Mouse (Mus musculus) ovary, postnatal 36 days (tissue): Measurements from ENCODE around the gene Kat6b.

Experiments used
- DNase-seq: peaks from one replicate; pipeline ENCODE4 v3.0.0; 2022; ENCODE audit warnings: low spot score, mixed read lengths

Gene Kat6b

DNA sequence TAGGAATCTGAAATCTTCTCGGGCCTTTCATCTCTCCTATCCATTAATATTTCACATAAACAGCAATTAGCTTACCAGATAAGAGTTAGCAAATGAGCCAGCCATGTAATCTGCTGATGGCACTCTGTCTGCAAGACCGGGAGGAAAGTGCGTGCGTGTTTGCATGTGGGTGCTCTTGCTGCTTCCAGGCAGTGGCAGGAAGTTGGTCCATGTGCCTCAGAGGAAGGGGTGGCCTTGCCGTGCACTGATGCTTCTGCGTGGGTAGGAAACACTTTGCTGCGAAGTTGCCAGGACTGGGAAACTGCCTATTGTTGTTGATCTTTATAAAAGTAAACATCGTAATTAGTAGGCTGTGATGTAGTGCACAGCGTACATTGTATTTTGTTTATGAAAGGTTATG, 42.0 kb downstream of the Kat6b start:
- DNase-seq, result no peak

- no peak for DNase-seq
These were observed 42.7 kb downstream of the Kat6b start for GRCm38 (mm10) chr14:21523851-21524441.

- no peak for DNase-seq
These were observed 44.4 kb downstream of the Kat6b start for GRCm38 (mm10) chr14:21525674-21526073.

- no peak for DNase-seq
These were observed 52.3 kb downstream of the Kat6b start for GRCm38 (mm10) chr14:21533566-21533965.

DNA sequence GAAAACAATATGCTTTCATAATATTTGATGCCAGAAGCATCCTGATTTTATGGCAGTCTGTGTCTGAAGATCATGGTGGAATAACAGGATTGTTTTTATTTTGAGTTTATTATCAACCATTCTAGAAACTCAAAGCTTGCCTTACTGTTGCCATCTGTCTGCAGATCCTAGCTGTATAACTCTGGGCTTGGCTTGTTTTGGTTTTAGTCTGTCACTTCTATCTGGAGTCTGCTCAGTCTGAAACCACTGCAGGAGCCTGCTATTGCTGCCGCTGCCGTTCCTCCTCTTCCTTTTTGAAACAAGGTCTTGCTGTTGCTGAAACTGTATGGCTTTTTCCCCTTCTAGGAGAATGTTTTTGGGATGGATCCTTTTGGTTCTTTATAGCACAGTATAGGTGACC, 52.8 kb downstream of the Kat6b start:
- DNase-seq, result no peak

DNA sequence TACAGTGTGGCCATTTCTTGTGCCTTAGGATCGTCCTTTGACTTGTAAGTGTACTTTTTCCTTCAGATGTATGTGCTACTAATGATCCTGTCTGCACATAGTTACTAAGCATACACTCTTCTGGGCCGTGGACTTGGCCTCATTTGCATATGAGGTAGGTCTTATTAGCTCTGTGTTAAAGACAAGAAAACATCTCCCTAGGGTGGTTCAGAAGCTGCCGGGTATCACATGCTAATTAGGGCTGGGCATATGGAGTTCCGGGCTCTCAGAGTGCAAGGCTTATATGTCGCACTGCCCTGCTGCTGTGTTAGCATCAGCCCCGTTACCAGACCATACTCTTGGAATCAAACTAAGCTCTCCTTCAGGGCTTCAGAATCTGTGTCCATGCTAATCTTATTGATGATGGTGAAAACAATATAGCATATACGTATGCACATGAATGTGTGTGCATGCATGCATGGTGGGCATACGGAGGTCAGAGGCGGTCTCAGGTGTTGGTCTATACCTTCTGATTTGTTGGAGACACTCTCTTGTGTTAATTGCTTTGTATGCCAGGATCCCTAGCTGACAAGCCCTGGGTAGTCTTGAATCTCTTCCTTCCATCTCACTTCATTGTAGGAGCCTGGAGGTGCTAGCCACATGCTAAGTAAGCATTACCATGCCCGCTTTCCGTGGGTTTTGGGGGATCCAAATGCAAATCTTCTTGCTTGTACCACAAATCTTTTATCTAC, 53.5 kb downstream of the Kat6b start:
- DNase-seq, result no peak

DNA sequence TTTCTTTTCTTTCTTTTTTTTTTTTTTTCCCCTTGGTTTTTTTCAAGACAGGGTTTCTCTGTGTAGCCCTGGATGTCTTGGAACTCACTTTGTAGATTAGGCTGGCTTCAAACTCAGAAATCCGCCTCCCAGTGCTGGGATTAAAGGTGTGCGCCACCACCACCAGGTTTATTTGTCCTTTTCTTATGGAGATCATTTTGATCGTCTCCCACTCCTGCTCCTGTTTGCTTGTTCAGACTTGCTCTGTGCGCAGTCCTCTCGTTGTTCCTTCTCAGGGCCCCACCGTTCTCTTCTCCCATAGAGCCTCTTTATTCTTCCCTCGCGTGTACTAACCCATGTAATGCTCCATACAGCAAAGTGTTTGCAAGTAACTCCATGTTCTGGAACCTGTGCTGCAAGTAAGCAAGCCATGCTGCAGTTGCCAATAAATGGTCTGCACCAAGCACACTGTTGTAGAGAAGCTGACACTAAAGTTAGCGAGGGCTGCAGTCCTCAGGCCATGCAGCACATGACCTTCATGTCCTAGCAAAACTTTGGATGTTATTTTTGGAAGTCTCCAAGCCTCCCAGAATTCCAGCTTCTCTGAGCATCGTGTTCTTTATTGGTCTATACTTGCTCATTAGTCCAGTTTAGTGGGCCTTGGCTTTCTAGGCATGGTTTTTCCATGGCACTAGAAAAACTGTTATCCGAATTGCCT, 55.4 kb downstream of the Kat6b start:
- no peak for DNase-seq

GRCm38 (mm10) chr14:21537838-21538237, 56.6 kb downstream of the Kat6b start:
- no peak for DNase-seq

- no peak for DNase-seq
These were observed 58.5 kb downstream of the Kat6b start for GRCm38 (mm10) chr14:21539731-21540130.

DNA sequence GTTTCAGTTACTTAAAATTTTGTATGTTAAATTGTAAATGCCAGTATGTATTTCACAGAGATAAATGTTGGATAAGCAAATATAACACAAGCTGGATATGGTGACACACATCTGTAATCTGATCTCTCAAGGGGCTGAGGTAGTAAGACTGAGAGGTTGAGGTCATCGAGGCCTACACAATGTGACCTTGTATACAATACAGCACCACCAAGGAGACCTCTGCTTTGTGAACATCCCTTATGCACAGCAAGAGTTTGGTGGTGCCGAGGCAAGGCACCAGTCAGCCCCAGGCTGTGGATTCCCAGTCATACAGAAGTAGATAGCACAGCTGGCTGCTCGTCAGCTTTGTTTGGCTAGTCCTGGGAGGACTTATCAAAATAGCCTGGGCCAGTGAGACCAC, 59.1 kb downstream of the Kat6b start:
- no peak for DNase-seq

GRCm38 (mm10) chr14:21545529-21545928, 64.3 kb downstream of the Kat6b start:
- no peak for DNase-seq

- DNase-seq, result no peak
These were observed 65.1 kb downstream of the Kat6b start for GRCm38 (mm10) chr14:21546351-21546750.

DNA sequence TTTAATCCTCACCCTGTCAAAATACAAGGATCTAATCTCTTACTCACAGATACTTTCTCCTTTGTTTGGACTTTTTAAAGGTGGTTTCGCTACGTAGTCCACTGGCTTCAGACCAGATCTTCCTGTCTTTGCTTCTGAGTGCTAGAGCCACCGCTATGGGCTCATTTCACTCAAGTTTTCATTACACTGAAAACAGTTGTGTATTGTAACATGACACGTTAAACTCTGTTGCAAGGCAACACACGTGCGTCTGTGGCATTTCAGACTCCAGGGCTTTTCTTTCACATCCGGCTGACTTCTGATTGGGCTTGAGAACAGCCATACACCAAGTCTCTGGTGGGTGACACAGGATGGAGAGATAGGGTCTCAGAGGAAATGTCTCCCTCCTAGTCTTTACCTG, 66.1 kb downstream of the Kat6b start:
- no peak for DNase-seq

- DNase-seq, result no peak
These were observed 66.7 kb downstream of the Kat6b start for GRCm38 (mm10) chr14:21547965-21548364.

- DNase-seq, result no peak
These were observed 67.8 kb downstream of the Kat6b start for GRCm38 (mm10) chr14:21548952-21549607.

GRCm38 (mm10) chr14:21549608-21550115, 68.4 kb downstream of the Kat6b start:
- DNase-seq, result no peak

- no peak for DNase-seq
These were observed 69.3 kb downstream of the Kat6b start for GRCm38 (mm10) chr14:21550576-21550975.

DNA sequence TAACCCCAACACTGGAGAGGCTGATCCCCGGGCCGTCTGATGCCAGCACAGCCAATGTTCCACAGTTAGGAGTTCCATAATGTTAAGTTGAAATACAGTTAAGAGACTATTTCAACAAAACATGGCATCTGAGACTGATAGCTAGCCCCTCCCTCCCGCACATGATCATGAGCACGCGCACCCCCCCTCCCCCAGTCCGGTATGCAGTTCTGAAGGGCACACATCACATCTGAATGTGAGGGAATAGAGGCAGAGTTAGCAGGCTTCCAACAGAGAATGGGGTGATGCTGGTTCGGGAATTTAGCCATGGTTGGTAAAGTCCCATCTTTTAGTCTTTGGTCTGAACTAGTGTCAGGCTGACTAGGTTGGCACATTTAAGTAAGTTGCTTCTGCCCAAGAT, 70.4 kb downstream of the Kat6b start:
- DNase-seq, result no peak

DNA sequence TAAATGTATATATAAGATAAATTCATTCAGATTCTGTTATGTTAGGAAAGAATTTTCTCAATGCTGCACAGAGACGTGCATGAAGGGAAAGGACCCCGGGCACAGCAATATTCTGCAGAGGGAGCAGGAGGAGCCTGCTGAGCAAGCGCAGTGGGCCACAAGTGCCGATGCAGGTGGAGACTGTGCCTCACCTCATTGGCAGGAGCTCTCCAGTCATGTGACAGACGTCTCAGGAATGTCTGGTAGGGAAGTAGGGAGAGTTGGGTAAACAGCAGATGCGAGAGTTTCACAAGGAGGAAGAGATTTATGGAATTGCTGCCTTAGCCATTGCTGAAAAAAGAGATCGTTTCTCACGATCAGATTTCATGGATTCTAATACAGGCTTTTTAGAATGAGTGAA, 71.7 kb downstream of the Kat6b start:
- DNase-seq, result no peak

DNA sequence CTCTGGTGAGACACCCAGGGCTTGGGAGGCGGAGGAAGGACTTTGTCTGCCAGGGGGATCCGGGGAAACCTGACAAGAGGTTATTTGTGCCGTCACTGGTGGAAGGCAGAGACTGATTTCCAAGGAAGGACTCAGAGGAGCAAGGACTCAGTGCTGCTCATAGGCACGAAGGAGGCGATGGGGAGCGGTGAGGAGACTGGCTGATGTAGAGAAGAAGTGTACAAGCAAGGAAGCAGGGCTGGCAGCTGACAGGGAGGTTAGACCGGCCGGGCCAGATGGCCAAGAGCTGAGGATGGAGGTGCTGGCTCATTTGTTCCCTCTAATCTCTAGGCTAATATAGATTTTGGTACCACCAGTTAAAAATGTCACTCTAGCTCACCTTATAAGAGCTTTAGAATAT, 72.8 kb downstream of the Kat6b start:
- no peak for DNase-seq

DNA sequence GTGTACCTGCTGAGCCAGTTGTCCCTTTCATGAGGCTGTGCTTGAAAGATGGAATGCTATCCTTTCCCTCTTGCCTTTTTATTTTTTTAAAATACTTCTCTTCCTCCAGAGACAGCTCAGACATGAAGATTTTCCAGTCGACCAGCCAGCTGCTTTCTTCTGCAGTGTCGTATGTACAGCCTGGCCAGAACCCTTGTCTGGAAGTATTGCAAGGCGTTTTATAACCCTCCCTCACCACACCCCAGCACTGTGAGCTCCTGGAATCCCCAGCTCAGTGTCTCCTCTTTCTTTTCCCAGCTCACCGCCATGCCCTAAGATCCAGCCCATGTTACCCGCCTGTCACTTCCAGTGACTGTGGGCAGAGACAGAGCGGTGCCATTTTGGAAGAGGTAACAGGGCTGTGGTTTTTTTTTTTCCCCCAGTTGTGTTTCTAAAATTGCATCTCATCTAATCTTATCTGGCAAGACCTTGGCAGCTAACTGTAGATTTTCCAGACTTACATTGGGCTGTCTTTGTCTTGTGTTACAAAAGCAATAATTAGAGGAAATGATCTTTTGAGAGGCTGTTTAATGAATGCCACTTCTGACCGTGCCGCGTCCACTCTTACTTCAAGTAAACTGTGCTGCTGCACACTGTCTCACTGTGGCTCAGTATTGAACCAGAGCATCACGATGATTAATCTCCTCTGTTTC, 77.4 kb downstream of the Kat6b start:
- DNase-seq, result no peak

DNA sequence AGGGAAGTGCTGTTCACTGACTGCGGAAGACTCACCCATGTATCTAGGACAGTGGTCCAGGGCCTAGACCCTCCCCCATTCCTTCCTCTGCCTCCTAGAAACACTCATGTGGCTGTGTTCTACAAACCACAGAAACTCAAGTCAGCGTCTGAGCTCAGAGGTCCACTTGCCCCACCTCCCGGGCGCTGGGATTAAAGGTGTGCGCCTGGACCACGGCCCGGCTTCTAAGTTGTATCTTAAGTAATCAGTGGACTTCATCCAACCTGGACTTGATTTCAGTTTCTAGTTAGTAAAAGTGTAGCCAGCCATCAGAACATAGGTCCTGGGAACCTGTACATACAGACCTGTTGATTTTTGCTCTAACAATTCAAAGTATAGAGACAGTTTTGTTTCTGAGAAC, 78.2 kb downstream of the Kat6b start:
- no peak for DNase-seq
